Mouse (Mus musculus) embryo, embryonic 11.5 days (tissue): Measurements from ENCODE around the gene Gm13889.

Source experiments
- DNase-seq: peaks from one replicate; pipeline ENCODE4 v3.0.0-alpha.2; 2012; ENCODE audit warnings: low read depth, low spot score

Gm13889 gene

DNA sequence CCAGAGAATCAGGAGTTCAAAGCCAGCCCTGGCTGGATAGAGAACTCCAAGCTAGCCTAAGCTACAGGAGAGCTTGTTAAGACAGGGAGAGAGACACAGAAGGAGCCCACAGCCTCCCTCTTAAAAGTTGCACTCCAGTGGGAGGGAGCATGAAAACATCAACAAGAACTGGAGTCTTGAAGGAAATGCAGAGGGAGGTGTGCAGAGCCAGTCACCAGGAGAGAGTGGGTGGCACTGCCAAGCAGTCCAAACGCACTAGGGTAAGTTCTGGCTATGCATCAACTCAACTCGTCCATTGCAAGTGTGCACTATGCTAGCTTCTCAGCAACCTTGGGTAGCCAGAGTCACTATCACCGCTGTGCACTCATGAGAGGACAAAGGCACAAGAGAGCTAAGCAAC is 1.2 kb upstream of the Gm13889 start:
- no peak for DNase-seq

GRCm38 (mm10) chr2:93957785-93958175 is 779 bp upstream of the Gm13889 start:
- no peak for DNase-seq

GRCm38 (mm10) chr2:93956331-93956801 is 635 bp downstream of the Gm13889 start:
- DNase-seq: no peak

GRCm38 (mm10) chr2:93955886-93956285 is 1.1 kb downstream of the Gm13889 start:
- no peak for DNase-seq

DNA sequence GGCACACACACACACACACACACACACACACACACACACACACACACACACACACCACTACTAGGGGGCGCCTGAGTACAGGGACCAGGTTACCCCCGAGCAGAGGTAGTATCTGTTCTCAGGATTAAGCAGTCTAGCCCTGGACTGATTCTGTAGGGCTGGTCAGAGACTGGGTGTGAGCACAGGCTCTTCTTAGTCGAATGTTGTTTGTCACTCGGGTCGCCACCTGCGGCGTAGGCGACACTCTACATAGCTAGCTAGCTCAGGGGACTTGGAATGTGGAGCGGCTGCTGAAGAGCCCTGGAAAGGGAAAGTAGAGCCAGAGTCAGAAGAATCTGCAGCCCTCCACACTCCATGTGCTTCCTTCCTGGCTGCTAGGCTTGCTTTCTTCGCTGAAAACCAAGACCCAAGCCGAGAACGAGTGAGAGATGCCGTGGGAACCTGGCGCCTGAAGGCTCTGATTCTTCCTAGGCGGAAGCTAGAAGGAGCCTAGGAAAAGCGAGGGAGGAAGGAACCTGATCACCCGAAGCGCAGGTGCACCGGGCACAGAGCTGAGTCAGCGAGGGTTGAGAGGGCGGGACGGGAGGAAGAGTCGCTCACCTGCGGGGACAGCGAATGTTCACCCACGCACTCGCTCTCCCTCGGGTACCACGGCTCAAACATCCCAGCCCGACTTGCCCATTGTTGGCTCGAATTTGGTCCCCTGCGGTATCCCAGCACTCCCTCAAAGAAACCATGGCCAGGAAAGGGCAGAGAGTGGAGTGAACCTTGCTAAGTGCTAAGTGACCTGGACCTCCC is 2.0 kb downstream of the Gm13889 start:
- DNase-seq: no peak

DNA sequence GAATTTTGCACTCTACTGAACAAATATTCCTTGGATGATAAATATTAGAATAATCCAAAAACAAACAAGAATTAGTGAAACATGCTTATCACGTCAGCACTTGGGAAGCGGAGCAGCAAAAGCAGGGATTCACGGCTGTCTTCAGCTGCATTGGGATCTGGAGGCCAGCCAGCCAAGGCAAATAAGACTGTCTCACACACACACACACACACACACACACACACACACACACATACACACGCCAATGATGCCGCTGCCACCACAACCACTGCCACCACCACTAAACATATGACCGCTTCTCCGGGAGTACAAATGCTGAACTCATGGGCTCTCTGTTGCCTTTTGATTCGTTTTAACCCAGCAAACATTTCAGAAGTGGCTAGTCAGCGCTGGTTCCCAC is 3.3 kb downstream of the Gm13889 start:
- DNase-seq: no peak

DNA sequence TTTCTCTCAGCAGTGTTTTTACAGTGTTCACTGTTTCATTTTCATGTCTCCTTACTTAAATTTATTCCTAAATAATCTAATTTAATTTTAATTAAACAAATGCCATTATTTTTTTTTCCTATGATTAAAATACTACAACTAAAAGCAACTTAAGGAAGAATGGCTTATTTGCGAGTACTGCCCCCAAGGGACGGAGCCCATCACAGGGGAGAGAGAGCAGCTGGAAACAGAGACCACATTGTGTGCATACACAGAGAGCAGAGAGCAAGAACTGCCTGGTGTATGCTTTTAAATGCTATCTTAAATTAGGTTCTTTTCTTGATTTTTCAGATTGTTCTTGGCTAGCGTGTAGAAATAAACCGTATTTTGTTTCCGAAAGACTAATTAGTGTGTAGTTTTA is 10.0 kb downstream of the Gm13889 start:
- no peak for DNase-seq

- DNase-seq: no peak
Observed at GRCm38 (mm10) chr2:93944855-93945254, 12.1 kb downstream of the Gm13889 start.

DNA sequence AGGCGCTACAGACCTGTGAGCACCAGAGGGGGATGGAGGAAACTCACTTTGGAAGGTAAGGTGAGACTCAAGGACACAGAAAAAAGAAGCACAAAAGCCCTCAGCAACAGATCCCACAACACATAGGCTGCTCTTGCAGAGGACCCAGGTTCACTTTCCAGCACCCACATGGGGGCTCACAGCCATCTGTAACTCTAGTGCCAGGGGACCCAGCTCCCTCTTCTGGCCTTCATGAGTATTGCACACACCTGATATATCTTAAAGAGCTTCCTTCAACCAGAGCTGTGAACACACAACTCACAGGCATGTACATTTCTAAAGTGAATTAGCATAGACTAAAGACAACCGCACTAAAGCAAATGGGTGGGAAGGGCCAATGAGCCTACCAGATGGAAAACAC is 12.9 kb downstream of the Gm13889 start:
- DNase-seq: no peak

DNA sequence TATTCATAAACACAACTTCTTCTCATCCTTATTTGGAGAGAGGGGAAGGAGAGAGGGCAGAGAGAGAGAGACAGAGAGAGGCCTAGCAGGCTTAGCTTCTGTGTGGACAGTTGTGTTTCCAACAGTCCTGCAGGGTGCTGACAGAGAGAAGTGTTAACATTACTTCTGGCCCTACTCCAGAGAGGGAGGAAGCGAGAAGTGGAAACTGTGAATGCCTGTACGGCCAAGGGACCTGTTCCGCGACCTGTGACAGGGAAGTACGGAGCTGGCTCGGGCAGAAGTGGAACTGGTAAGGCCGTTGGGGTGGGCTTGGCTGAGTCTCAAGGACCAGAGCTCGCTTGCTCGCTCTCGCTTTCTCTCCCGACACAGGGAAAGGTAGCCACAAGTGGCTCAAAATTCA is 15.3 kb downstream of the Gm13889 start:
- DNase-seq: no peak

- no peak for DNase-seq
Observed at GRCm38 (mm10) chr2:93938534-93938933, 18.5 kb downstream of the Gm13889 start.

DNA sequence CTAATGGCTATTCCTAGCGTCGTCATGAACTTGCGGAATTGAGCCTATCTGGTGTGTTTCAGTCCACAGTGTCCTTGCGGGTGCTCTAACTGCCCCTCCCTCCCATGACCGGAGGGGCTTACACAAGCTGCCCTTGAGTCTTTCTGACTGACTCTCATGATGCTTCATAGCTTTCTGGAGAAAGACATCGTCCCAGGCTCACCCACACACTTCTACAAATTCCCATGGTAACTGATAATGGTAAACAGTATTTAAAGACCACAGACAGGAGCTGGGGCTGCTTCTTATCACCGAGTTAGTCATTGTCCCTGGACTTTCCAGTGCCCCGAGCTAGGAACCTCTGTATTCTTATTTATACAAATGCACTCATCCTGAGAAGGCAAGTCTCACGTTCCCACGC is 28.1 kb downstream of the Gm13889 start:
- no peak for DNase-seq

GRCm38 (mm10) chr2:93927701-93928437 is 29.1 kb downstream of the Gm13889 start:
- no peak for DNase-seq

GRCm38 (mm10) chr2:93926141-93926540 is 30.9 kb downstream of the Gm13889 start:
- DNase-seq: no peak

GRCm38 (mm10) chr2:93919093-93919492 is 37.9 kb downstream of the Gm13889 start:
- no peak for DNase-seq

DNA sequence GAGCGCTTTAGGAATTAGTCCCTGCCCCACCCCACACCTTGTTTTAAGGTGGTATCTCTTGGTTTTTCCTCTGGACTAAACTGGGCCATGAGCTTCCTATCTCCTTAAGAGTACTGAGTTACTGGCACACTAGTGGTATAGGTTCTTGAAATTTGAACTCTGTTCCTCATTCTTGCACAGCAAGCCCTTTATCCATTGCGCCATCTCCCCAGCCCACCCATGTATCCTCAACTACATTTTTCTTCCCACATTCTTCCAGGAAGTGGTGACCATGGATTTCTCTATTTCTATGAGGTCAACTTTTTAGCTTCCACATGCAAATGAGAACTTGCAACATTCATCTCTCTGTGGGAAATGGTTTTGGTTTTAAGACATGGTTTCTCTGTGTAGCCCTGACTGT is 43.4 kb downstream of the Gm13889 start:
- no peak for DNase-seq

GRCm38 (mm10) chr2:93911942-93912341 is 45.1 kb downstream of the Gm13889 start:
- no peak for DNase-seq

DNA sequence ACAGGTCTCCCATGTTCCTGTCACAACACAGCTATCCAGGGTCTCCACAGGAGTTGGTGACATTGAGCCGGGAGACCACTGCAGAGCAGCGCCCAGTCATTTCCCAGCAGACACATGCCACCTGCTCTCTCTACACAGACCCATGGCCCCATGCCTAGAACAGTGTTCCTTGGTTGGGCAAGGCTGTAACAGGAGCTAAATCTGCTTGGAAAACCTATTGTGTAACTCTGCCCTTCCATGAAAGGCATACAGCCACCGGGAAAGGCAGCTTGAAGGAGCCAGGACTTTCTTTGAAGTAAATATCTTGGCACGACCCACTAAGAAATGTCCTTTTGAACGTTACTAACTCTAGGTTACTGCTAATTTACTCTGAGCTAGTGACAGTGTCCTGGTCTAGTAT is 47.3 kb downstream of the Gm13889 start:
- no peak for DNase-seq

DNA sequence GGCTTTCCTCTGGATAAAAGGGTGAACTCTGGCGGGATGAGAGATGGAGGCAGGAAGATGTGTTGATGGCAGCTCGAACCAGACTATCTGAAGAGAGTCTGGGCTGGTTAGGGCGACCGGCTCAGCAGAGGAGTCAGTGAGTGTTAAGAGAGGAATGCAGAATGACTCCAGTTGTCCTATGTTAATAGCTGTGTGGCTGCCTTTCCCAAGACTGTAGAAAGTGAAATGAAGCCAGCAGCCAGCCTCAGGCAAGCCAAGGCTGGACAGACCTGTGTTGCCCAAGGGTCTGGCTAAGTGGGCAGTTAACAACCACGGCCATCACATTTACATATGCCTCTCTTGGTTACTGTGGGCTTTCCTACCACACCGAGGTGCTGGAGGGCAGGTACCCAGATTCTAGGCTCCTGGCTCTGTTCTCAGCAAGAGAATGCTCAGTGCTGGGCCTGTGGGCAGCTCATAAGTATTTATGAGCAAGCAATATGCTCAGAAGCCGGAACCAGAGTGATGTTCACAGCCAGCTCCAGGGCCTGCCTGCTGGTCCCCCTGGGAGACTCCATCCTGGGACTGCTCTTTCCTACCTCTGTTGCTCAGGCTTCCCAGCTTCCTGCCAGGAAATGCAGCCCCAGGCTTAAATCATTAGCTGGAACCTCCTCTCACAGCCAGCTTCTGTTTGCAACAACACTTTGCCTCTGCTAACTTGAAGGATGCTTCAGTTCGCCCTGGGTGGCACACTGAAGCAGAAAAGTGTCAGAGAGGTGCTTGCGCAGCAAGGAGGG is 49.3 kb downstream of the Gm13889 start:
- no peak for DNase-seq

DNA sequence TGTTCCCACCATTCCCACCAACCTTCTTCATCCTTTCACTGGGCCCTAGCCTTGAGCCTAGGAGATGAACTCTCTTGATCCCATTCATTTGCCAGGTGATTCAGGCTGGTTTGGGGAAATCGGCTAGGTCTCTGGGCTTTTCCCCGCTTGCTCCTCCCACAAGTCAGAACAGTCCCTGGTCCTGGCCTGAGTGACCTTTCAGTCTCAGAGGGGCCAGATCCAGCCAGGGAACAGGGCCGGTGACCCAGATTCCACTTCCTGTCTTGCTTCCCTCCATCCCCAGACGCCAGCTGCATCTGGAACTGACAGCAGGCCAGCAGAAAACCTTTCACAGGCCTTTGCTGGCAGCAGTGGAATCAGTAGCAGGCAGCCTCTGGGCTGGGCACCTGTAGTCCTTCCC is 50.7 kb downstream of the Gm13889 start:
- DNase-seq: no peak
